Comparison of ENCODE assay signal across 26 mouse cellular contexts in the genomic region with DNA sequence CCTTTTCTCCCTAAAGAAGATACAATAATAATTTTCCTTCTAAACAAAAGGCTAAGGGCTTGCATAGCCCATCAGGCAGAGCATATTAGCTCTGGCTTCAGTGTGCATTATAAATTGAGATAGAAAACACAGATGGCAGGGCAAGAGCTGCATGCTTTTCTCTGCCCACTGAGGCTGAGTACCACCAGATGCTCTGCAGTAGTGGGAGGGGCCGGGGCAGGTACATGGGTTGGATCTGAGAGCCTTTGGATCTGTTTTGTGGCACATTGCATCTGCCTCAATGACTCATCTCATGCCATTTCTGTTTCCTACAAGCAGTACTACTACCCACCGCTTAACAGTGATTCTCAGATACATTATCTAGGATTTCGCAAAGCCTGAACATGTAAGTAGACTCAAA.
A peak's percentile ranks its signal among the peaks of the same experiment; 100 is the strongest.
DNase-seq lines count a peak whose midpoint lies in the region; ATAC-seq and TF ChIP-seq lines count a peak whose summit lies in the region.
"Had no signal": no experiment of that assay in that cellular context is flagged by ENCODE, and none has a peak within 500 bp of the region (broad histone marks: within the 10 kb centered on the region; RNA-seq: fewer than 3 reads in every experiment).

No protein-coding gene starts in this region.

- WGBS in hindbrain, postnatal 0 days = 92% methylated on average over 3 of the region's 3 CpGs
- 92% methylated on average over 3 of the region's 3 CpGs for WGBS in hindbrain, embryonic 12.5 days
- WGBS in intestine, embryonic 15.5 days = 90% methylated on average over 3 of the region's 3 CpGs

- no peaks in the 10 kb centered on the region for H3K9me3 ChIP-seq in hindbrain, postnatal 0 days (ENCODE audit: low read length)
- no peaks in the 10 kb centered on the region; the same call in 1 of the 2 replicates for H3K9me3 ChIP-seq in hindbrain, embryonic 12.5 days (replicated peaks)
- no peaks in the 10 kb centered on the region for H3K9me3 ChIP-seq in intestine, embryonic 15.5 days
- H3K9me3 ChIP-seq: embryonic facial prominence, embryonic 12.5 days; forebrain, embryonic 12.5 days; heart, embryonic 13.5 days; limb, embryonic 13.5 days; liver, embryonic 12.5 days; midbrain, embryonic 13.5 days had no signal

- H3K9ac ChIP-seq in hindbrain, postnatal 0 days (replicated peaks; ENCODE audit: low read length) = no peak overlapping the region
- no peak overlapping the region for H3K9ac ChIP-seq in hindbrain, embryonic 12.5 days
- no peak overlapping the region for H3K9ac ChIP-seq in intestine, embryonic 15.5 days
- H3K9ac ChIP-seq: embryonic facial prominence, embryonic 12.5 days; forebrain, embryonic 12.5 days; heart, embryonic 13.5 days; hindbrain, embryonic 14.5 days; limb, embryonic 13.5 days; liver, embryonic 12.5 days; midbrain, embryonic 13.5 days had no signal

- H3K27ac ChIP-seq in hindbrain, postnatal 0 days = no peak overlapping the region
- no peak overlapping the region for H3K27ac ChIP-seq in hindbrain, embryonic 12.5 days
- H3K27ac ChIP-seq in intestine, embryonic 15.5 days = no peak overlapping the region
- H3K27ac ChIP-seq: embryonic facial prominence, embryonic 12.5 days; forebrain, embryonic 12.5 days; heart, embryonic 13.5 days; limb, embryonic 13.5 days; liver, embryonic 12.5 days; midbrain, embryonic 13.5 days had no signal

- no peak overlapping the region for H3K4me3 ChIP-seq in hindbrain, postnatal 0 days (ENCODE audit: low read length)
- no peak overlapping the region for H3K4me3 ChIP-seq in hindbrain, embryonic 12.5 days
- H3K4me3 ChIP-seq in intestine, embryonic 15.5 days (replicated peaks) = no peak overlapping the region
- H3K4me3 ChIP-seq: embryonic facial prominence, embryonic 12.5 days; forebrain, embryonic 12.5 days; heart, embryonic 13.5 days; limb, embryonic 13.5 days; liver, embryonic 12.5 days; megakaryocyte, embryonic 14.5 days; midbrain, embryonic 13.5 days had no signal

- TF ChIP-seq CTCF in hindbrain, postnatal 0 days (IDR thresholded peaks at IDR 0.05; ENCODE audit: low read depth) = no peak

- H3K4me2 ChIP-seq in hindbrain, postnatal 0 days (ENCODE audit: low read depth, low read length) = no peak overlapping the region
- no peak overlapping the region for H3K4me2 ChIP-seq in hindbrain, embryonic 12.5 days (replicated peaks)
- no peak overlapping the region for H3K4me2 ChIP-seq in intestine, embryonic 15.5 days (replicated peaks)
- H3K4me2 ChIP-seq: embryonic facial prominence, embryonic 12.5 days; forebrain, embryonic 12.5 days; heart, embryonic 13.5 days; hindbrain, embryonic 14.5 days; limb, embryonic 13.5 days; liver, embryonic 12.5 days; midbrain, embryonic 13.5 days had no signal

- H3K36me3 ChIP-seq in hindbrain, postnatal 0 days (ENCODE audit: insufficient read depth, low read length) = no peaks in the 10 kb centered on the region
- no peaks in the 10 kb centered on the region for H3K36me3 ChIP-seq in hindbrain, embryonic 12.5 days
- H3K36me3 ChIP-seq in intestine, embryonic 15.5 days = no peaks in the 10 kb centered on the region
- H3K36me3 ChIP-seq: embryonic facial prominence, embryonic 12.5 days; forebrain, embryonic 12.5 days; heart, embryonic 13.5 days; limb, embryonic 13.5 days; liver, embryonic 12.5 days; midbrain, embryonic 13.5 days had no signal

- no peaks in the 10 kb centered on the region for H3K4me1 ChIP-seq in hindbrain, postnatal 0 days (ENCODE audit: insufficient read depth, low read length)
- H3K4me1 ChIP-seq in hindbrain, embryonic 12.5 days = no peaks in the 10 kb centered on the region
- H3K4me1 ChIP-seq in intestine, embryonic 15.5 days (replicated peaks) = no peaks in the 10 kb centered on the region
- H3K4me1 ChIP-seq: embryonic facial prominence, embryonic 12.5 days; forebrain, embryonic 12.5 days; heart, embryonic 13.5 days; limb, embryonic 13.5 days; liver, embryonic 12.5 days; megakaryocyte, embryonic 14.5 days; midbrain, embryonic 13.5 days had no signal

- ATAC-seq in hindbrain, postnatal 0 days = 0 out of 2 replicates have a peak, but pooled peaks have one; percentile 35
- ATAC-seq in hindbrain, embryonic 12.5 days (ENCODE audit: low FRiP score) = no peak
- no peak for ATAC-seq in intestine, embryonic 15.5 days
- ATAC-seq: intestine, postnatal 0 days; liver, embryonic 12.5 days; midbrain, embryonic 13.5 days had no signal

- DNase-seq in cerebellum, postnatal 14 days = peak; percentile 7 to 19
- no peak for DNase-seq in cerebellum, adult 8-10 months
- DNase-seq in hindbrain, postnatal 0 days (ENCODE audit: low spot score) = no peak
- peak; percentile 5 for DNase-seq in right cerebral cortex, adult 18-20 months
- no peak for DNase-seq in right cerebral cortex, postnatal 14 days
- peak; percentile 8 for DNase-seq in telencephalon, adult 2 months (ENCODE audit: low read depth, low spot score)
- DNase-seq: adrenal gland, postnatal 14 days; cerebellum, postnatal 25 days; gastrocnemius, postnatal 25 days; heart, adult 18-20 months; heart, postnatal 14 days; kidney, postnatal 25 days; lung, adult 2 months; right cerebral cortex, postnatal 4 days; thymus, postnatal 25 days had no signal

- no peaks in the 10 kb centered on the region for H3K27me3 ChIP-seq in hindbrain, postnatal 0 days (ENCODE audit: insufficient read depth, low read length)
- no peaks in the 10 kb centered on the region for H3K27me3 ChIP-seq in hindbrain, embryonic 12.5 days
- no peaks in the 10 kb centered on the region for H3K27me3 ChIP-seq in intestine, embryonic 15.5 days (replicated peaks)
- H3K27me3 ChIP-seq: embryonic facial prominence, embryonic 12.5 days; forebrain, embryonic 12.5 days; heart, embryonic 13.5 days; limb, embryonic 13.5 days; liver, embryonic 12.5 days; megakaryocyte, embryonic 14.5 days; midbrain, embryonic 13.5 days had no signal

Comparison
In these comparisons a context has a peak if more than half of its experiments do, and no peak if none do; other contexts are left out.
1. DNase-seq: peak in cerebellum, postnatal 14 days (2 of 2), right cerebral cortex, adult 18-20 months (single experiment) and telencephalon, adult 2 months (single experiment); none in cerebellum, adult 8-10 months (single experiment), hindbrain, postnatal 0 days (single experiment) and right cerebral cortex, postnatal 14 days (single experiment).